In the genomic region with DNA sequence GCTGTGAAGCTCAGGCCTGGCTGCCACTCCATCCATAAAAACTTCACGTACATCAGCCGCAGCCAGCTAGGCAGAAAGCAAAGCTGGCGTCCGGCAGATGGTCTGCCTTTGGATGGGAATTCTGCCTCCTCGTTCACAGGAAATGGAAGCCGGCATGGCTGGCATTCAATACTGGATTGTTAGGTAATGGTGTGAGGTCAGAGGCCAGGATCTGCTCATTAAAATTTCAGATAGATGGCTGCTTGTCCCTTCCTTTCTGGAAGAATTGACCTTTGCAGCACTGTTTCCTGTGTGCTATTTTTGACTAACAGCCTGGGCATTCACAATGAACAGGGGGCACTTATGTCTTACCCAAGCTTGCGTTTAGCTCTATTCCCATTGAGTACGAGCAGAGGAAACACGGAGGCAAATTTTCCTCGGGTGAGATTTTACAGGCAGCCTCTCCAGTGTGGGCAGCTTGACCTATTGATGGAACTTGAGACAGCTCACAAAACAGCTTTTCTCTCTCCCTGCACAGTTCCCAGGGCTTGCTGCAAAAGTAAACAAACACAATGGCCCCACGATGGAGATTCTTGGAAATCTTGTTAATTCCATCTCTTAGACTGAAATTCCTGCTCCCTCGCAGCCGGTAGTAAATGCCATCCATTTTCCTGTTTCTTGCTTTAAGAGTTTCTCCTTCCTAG, we compare ENCODE assay signal across 7 mouse cellular contexts. TPM values are rescaled to one million over a fixed set of nuclear protein-coding genes. Genes with fewer than 3 reads are reported as not detected.
DNase-seq lines count a peak whose midpoint lies in the region; ATAC-seq and TF ChIP-seq lines count a peak whose summit lies in the region.

No protein-coding gene starts in this region.

- H3K36me3 ChIP-seq in liver, adult 2 months (ENCODE audit: control insufficient read depth, insufficient read depth, low read length) = no peaks in the 10 kb centered on the region
- H3K36me3 ChIP-seq in embryonic facial prominence, embryonic 11.5 days (replicated peaks; ENCODE audit: control insufficient read depth, insufficient read depth, low read depth, low read length) = no peaks in the 10 kb centered on the region
- no peaks in the 10 kb centered on the region for H3K36me3 ChIP-seq in kidney, embryonic 15.5 days
- no peaks in the 10 kb centered on the region for H3K36me3 ChIP-seq in midbrain, postnatal 0 days (ENCODE audit: insufficient read depth, low read length)

- H3K4me1 ChIP-seq in liver, adult 2 months (ENCODE audit: control insufficient read depth, insufficient read depth, low read length) = peaks cover 2% of the 10 kb centered on the region; the same call in 1 of the 2 replicates
- H3K4me1 ChIP-seq in embryonic facial prominence, embryonic 11.5 days (ENCODE audit: control insufficient read depth, insufficient read depth, low read length) = no peaks in the 10 kb centered on the region
- peaks cover 55% of the 10 kb centered on the region for H3K4me1 ChIP-seq in kidney, embryonic 15.5 days
- peaks cover 7% of the 10 kb centered on the region for H3K4me1 ChIP-seq in midbrain, postnatal 0 days (ENCODE audit: insufficient read depth, low read length)

- H3K4me3 ChIP-seq in liver, adult 2 months (ENCODE audit: insufficient read depth, low read depth, low read length) = no peak overlapping the region
- no peak overlapping the region for H3K4me3 ChIP-seq in embryonic facial prominence, embryonic 11.5 days (ENCODE audit: low read depth, low read length)
- H3K4me3 ChIP-seq in kidney, embryonic 15.5 days (replicated peaks) = no peak overlapping the region
- H3K4me3 ChIP-seq in midbrain, postnatal 0 days (ENCODE audit: low read depth, low read length) = no peak overlapping the region

- H3K4me2 ChIP-seq in embryonic facial prominence, embryonic 11.5 days (ENCODE audit: low read depth, low read length) = no peak overlapping the region
- H3K4me2 ChIP-seq in kidney, embryonic 15.5 days = no peak overlapping the region
- H3K4me2 ChIP-seq in midbrain, postnatal 0 days (ENCODE audit: low read depth, low read length, poor library complexity, severe bottlenecking) = no peak overlapping the region

- peak; percentile 5 for DNase-seq in liver, adult 2 months (ENCODE audit: extremely low read depth, low read depth, low spot score)
- DNase-seq in liver = no peak
- peak; percentile 43 for DNase-seq in embryonic facial prominence, embryonic 11.5 days (ENCODE audit: low spot score)
- peak; percentile 64 for DNase-seq in midbrain, postnatal 0 days (ENCODE audit: low spot score)
- DNase-seq in B cell, adult 2 months = no peak

- ATAC-seq in embryonic facial prominence, embryonic 11.5 days (replicated peaks; ENCODE audit: insufficient number of reproducible peaks, low FRiP score, low TSS enrichment, low read depth) = no peak
- no peak for ATAC-seq in kidney, embryonic 15.5 days (replicated peaks; ENCODE audit: low FRiP score)
- ATAC-seq in midbrain, postnatal 0 days (ENCODE audit: low FRiP score) = no peak
- ATAC-seq in activated CD4-positive, CD25-positive, alpha-beta regulatory T cell, adult 4 months = no peak

- H3K9me3 ChIP-seq in embryonic facial prominence, embryonic 11.5 days (replicated peaks; ENCODE audit: control insufficient read depth, low read length) = no peaks in the 10 kb centered on the region
- no peaks in the 10 kb centered on the region for H3K9me3 ChIP-seq in kidney, embryonic 15.5 days (replicated peaks)
- no peaks in the 10 kb centered on the region for H3K9me3 ChIP-seq in midbrain, postnatal 0 days (ENCODE audit: low read length)

- peaks cover 2% of the 10 kb centered on the region; the same call in 1 of the 2 replicates for H3K27me3 ChIP-seq in liver, adult 2 months (ENCODE audit: control insufficient read depth, insufficient read depth, low read length)
- H3K27me3 ChIP-seq in embryonic facial prominence, embryonic 11.5 days (ENCODE audit: control insufficient read depth, insufficient read depth, low read length) = peaks cover 2% of the 10 kb centered on the region; the same call in 1 of the 2 replicates
- peaks cover 15% of the 10 kb centered on the region for H3K27me3 ChIP-seq in kidney, embryonic 15.5 days
- peaks cover 8% of the 10 kb centered on the region; the same call in 1 of the 2 replicates for H3K27me3 ChIP-seq in midbrain, postnatal 0 days (ENCODE audit: insufficient read depth, low read length)

- no peaks in the 10 kb centered on the region for H3K79me2 ChIP-seq in liver, adult 2 months (ENCODE audit: control insufficient read depth, insufficient read depth, low read length)

- no peak overlapping the region; the same call in 1 of the 2 replicates for H3K27ac ChIP-seq in liver, adult 2 months (replicated peaks; ENCODE audit: insufficient read depth, low read depth, low read length)
- no peak overlapping the region for H3K27ac ChIP-seq in embryonic facial prominence, embryonic 11.5 days (replicated peaks; ENCODE audit: low read depth, low read length)
- H3K27ac ChIP-seq in kidney, embryonic 15.5 days = peak overlapping the region; percentile 37
- no peak overlapping the region for H3K27ac ChIP-seq in midbrain, postnatal 0 days (ENCODE audit: low read depth, low read length)

- TF ChIP-seq CTCF in liver, adult 2 months (IDR thresholded peaks at IDR 0.05; ENCODE audit: low read depth, low read length) = no peak
- no peak for TF ChIP-seq CTCF in midbrain, postnatal 0 days (IDR thresholded peaks at IDR 0.05)

- TF ChIP-seq POLR2A in liver, adult 2 months (IDR thresholded peaks at IDR 0.05; ENCODE audit: extremely low read depth, insufficient read depth, low read length) = no peak

- H3K9ac ChIP-seq in liver, adult 2 months (ENCODE audit: low read depth, low read length) = no peak overlapping the region
- H3K9ac ChIP-seq in embryonic facial prominence, embryonic 11.5 days (replicated peaks; ENCODE audit: low read length) = no peak overlapping the region
- no peak overlapping the region for H3K9ac ChIP-seq in kidney, embryonic 15.5 days
- no peak overlapping the region for H3K9ac ChIP-seq in midbrain, postnatal 0 days (replicated peaks; ENCODE audit: low read length, poor library complexity, severe bottlenecking)

- 55% methylated on average over 13 of the region's 13 CpGs for WGBS in liver, adult 2 months
- 10% methylated on average over 13 of the region's 13 CpGs for WGBS in embryonic facial prominence, embryonic 11.5 days
- WGBS in kidney, embryonic 15.5 days = 13% methylated on average over 13 of the region's 13 CpGs
- 51% methylated on average over 13 of the region's 13 CpGs for WGBS in midbrain, postnatal 0 days

RNA-seq across cellular contexts. Expression of gene Adam12, which starts 4.0 kb away (rescaled TPM):
- total RNA-seq in liver, adult 2 months (2014; rRNA removed) = 0.28 and 1.9 TPM in 2 replicates
- polyA plus RNA-seq in liver, adult 2 months (2012; rRNA removed) = 0.17 and 0.28 TPM in 2 replicates
- 3.6 and 4.8 TPM in 2 replicates for polyA plus RNA-seq in embryonic facial prominence, embryonic 11.5 days (2014; fragmentation: Nextera tagmentation; extraction: Ambion mirVana)
- 4.6 and 6.8 TPM in 2 replicates for polyA plus RNA-seq in kidney, embryonic 15.5 days (2015; fragmentation: Nextera tagmentation; extraction: Ambion mirVana)
- 12.8 and 18.5 TPM in 2 replicates for total RNA-seq in midbrain, postnatal 0 days (2014; rRNA removed)
- polyA plus RNA-seq in midbrain, postnatal 0 days (2015; fragmentation: Nextera tagmentation; extraction: Ambion mirVana) = 2.0 and 3.5 TPM in 2 replicates
- 1 to 10 TPM; 1.3 to 1.7 TPM for polyA plus RNA-seq in activated CD4-positive, CD25-positive, alpha-beta regulatory T cell, adult 4 months (2017; shearing (Covaris generic))

Comparison
In these comparisons a context has a peak if more than half of its experiments do, and no peak if none do; other contexts are left out.
1. DNase-seq: peak in liver, adult 2 months (single experiment), embryonic facial prominence, embryonic 11.5 days (single experiment) and midbrain, postnatal 0 days (single experiment); none in liver (single experiment) and B cell, adult 2 months (0 of 2).